Mouse (Mus musculus) megakaryocyte-erythroid progenitor cell, adult 5-6 weeks (primary cell): ENCODE measurements at regions not wholly inside any gene's neighbourhood (a gene's known extent, or its start where the extent isn't known, plus 50 kb on each side); places are given as distances from the start of the nearest gene placed in this dataset.

Experiments used
- ATAC-seq: replicated peaks from 2 replicates; pipeline ENCODE4 v1.8.0; 2016; ENCODE audit warnings: mild to moderate bottlenecking, inconsistent platforms; ENCODE audit not compliant: severe bottlenecking, poor library complexity, low FRiP score, low TSS enrichment

- no peak for ATAC-seq
These were observed 327.4 kb downstream of the Adgrl2 start for GRCm38 (mm10) chr3:148662888-148663477.

- ATAC-seq: no peak
These were observed 331.3 kb downstream of the Adgrl2 start for GRCm38 (mm10) chr3:148659024-148659423.

- no peak for ATAC-seq
These were observed 332.0 kb downstream of the Adgrl2 start for GRCm38 (mm10) chr3:148658368-148658767.

GRCm38 (mm10) chr3:148656187-148656586 lies 334.2 kb downstream of the Adgrl2 start:
- no peak for ATAC-seq

- ATAC-seq: no peak
These were observed 340.1 kb downstream of the Adgrl2 start for GRCm38 (mm10) chr3:148650241-148650640.

GRCm38 (mm10) chr3:148644924-148645323 lies 345.4 kb downstream of the Adgrl2 start:
- ATAC-seq: no peak

- ATAC-seq: no peak
These were observed 348.8 kb downstream of the Adgrl2 start for GRCm38 (mm10) chr3:148641581-148641980.

GRCm38 (mm10) chr3:148640680-148641101 lies 349.7 kb downstream of the Adgrl2 start:
- no peak for ATAC-seq

GRCm38 (mm10) chr3:148635101-148635500 lies 355.3 kb downstream of the Adgrl2 start:
- no peak for ATAC-seq

- no peak for ATAC-seq
These were observed 356.0 kb downstream of the Adgrl2 start for GRCm38 (mm10) chr3:148634352-148634751.

GRCm38 (mm10) chr3:148633291-148633690 lies 357.1 kb downstream of the Adgrl2 start:
- ATAC-seq: no peak

- ATAC-seq: no peak
These were observed 357.9 kb downstream of the Adgrl2 start for GRCm38 (mm10) chr3:148632449-148632848.

GRCm38 (mm10) chr3:148631415-148632192 lies 358.8 kb downstream of the Adgrl2 start:
- ATAC-seq: no peak

GRCm38 (mm10) chr3:148630865-148631264 lies 359.5 kb downstream of the Adgrl2 start:
- ATAC-seq: no peak

GRCm38 (mm10) chr3:148614971-148615671 lies 375.2 kb downstream of the Adgrl2 start:
- no peak for ATAC-seq

GRCm38 (mm10) chr3:148613443-148613842 lies 376.9 kb downstream of the Adgrl2 start:
- ATAC-seq: no peak

GRCm38 (mm10) chr3:148603276-148603675 lies 387.1 kb downstream of the Adgrl2 start:
- no peak for ATAC-seq

- ATAC-seq: no peak
These were observed 387.6 kb downstream of the Adgrl2 start for GRCm38 (mm10) chr3:148602730-148603255.

GRCm38 (mm10) chr3:148595561-148595960 lies 394.8 kb downstream of the Adgrl2 start:
- no peak for ATAC-seq

- ATAC-seq: no peak
These were observed 400.8 kb downstream of the Adgrl2 start for GRCm38 (mm10) chr3:148589556-148589955.
